Comparison of ENCODE assay signal across 21 mouse cellular contexts in genomic region chr5:144958271-144958670, GRCm38 (mm10).
"Had no signal": no experiment of that assay in that cellular context is flagged by ENCODE, and none has a peak within 500 bp of the region (broad histone marks: within the 10 kb centered on the region; RNA-seq: fewer than 3 reads in every experiment).

No protein-coding gene starts in this region.

- H3K36me3 ChIP-seq: kidney, embryonic 15.5 days; limb, embryonic 10.5 days; limb, embryonic 13.5 days; liver, embryonic 13.5 days; midbrain, embryonic 12.5 days; midbrain, embryonic 15.5 days; neural tube, embryonic 12.5 days; neural tube, embryonic 15.5 days had no signal

- ATAC-seq: liver, postnatal 0 days; lung, postnatal 0 days; midbrain, embryonic 15.5 days had no signal

- DNase-seq: kidney, postnatal 10 days; kidney, postnatal 36 days; liver; liver, embryonic 13.5 days; liver, postnatal 0 days; lung, embryonic 14.5 days; right cerebral cortex, adult 18-20 months; right cerebral cortex, postnatal 14 days; right cerebral cortex, postnatal 4 days; thymus, adult 2 months; thymus, postnatal 14 days; thymus, postnatal 4 days had no signal

- H3K27me3 ChIP-seq: kidney, embryonic 15.5 days; limb, embryonic 13.5 days; liver, embryonic 13.5 days; midbrain, embryonic 12.5 days; midbrain, embryonic 15.5 days; neural tube, embryonic 12.5 days; neural tube, embryonic 15.5 days had no signal

- H3K9me3 ChIP-seq: kidney, embryonic 15.5 days; limb, embryonic 10.5 days; limb, embryonic 13.5 days; liver, embryonic 13.5 days; midbrain, embryonic 12.5 days; midbrain, embryonic 15.5 days; neural tube, embryonic 12.5 days; neural tube, embryonic 15.5 days had no signal

- H3K9ac ChIP-seq: kidney, embryonic 15.5 days; limb, embryonic 13.5 days; liver, embryonic 13.5 days; liver, postnatal 0 days; lung, embryonic 14.5 days; midbrain, embryonic 12.5 days; midbrain, embryonic 15.5 days; neural tube, embryonic 12.5 days; neural tube, embryonic 15.5 days had no signal

- H3K4me3 ChIP-seq: kidney, embryonic 15.5 days; limb, embryonic 10.5 days; limb, embryonic 13.5 days; liver, embryonic 13.5 days; midbrain, embryonic 12.5 days; midbrain, embryonic 15.5 days; neural tube, embryonic 12.5 days; neural tube, embryonic 15.5 days had no signal

- H3K4me2 ChIP-seq: kidney, embryonic 15.5 days; limb, embryonic 13.5 days; liver, embryonic 13.5 days; lung, embryonic 14.5 days; midbrain, embryonic 12.5 days; midbrain, embryonic 15.5 days; neural tube, embryonic 12.5 days; neural tube, embryonic 15.5 days had no signal

- H3K27ac ChIP-seq: kidney, embryonic 15.5 days; limb, embryonic 10.5 days; liver, embryonic 13.5 days; macrophage; midbrain, embryonic 12.5 days; midbrain, embryonic 15.5 days; neural tube, embryonic 12.5 days; neural tube, embryonic 15.5 days had no signal
